Mouse (Mus musculus): ENCODE measurements around the gene Apoc1. TPM values are rescaled to one million over a fixed set of nuclear protein-coding genes. Genes with fewer than 3 reads are reported as not detected.
"Not testable (repeated sequence)": the region's sequence is repeated elsewhere in the genome, so short reads cannot be mapped to it uniquely, and the experiment has no call there.

The Apoc1 gene
- polyA plus RNA-seq, 1 experiment from 2014 or later: 4.7 TPM

DNA sequence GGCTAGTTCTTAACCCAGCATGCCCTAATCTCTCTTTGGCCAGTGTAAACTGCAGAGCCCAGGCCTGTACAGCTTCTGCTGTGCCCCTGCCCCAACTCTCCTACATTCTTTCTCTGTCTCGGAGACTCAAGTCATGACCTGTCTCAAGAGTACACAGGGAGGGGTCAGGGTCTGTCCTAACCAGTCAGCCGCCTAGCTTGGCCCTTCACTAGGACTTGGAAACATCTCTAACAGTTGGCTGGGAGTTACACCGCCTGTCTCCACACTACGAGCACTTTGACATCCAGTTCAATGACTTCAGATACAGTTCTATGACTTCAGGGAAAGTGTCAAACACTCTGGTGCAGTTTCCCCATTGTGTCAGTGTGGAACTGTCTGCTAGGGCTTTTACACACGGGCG lies 1.0 kb downstream of the Apoc1 start:
- H3K4me1 ChIP-seq: peaks cover 33% of the 10 kb centered on the region
- H3K4me3 ChIP-seq: peak overlapping the region; percentile 18; the same call in 1 of the 2 replicates
- no peak for DNase-seq (ENCODE audit: low spot score)
- H3K36me3 ChIP-seq (replicated peaks): peaks cover 9% of the 10 kb centered on the region
- H3K27ac ChIP-seq (replicated peaks): no peak overlapping the region
- no peaks in the 10 kb centered on the region for H3K27me3 ChIP-seq (replicated peaks; ENCODE audit: low read depth, poor library complexity, severe bottlenecking)
- WGBS: 76% methylated on average over 6 of the region's 6 CpGs
- H3K9me3 ChIP-seq: peaks cover 7% of the 10 kb centered on the region

DNA sequence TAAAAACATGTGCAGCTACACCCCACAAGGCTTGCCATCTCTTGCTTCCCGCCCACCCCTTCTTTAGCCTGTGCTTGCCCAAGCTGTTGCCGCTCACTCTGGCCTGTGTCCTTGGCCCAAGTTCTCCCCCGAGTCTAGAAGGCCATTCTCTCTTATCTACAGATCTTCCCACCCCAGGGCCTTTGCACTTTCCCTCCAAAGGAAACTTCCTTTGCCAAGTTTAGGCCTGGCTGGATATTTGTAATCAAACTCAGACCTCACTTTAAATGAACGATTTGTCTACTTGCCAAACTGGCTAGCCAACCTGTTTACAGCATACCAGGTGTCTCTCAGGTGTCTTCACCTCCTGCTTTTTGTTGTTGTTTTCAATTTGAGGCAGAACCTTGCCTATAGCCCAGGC lies 1.6 kb downstream of the Apoc1 start:
- 90% methylated on average over 4 of the region's 4 CpGs for WGBS
- H3K4me3 ChIP-seq: no peak overlapping the region
- 0 out of 2 replicates have a peak, but pooled peaks cover 3% of the 10 kb centered on the region for H3K9me3 ChIP-seq
- H3K27ac ChIP-seq (replicated peaks): no peak overlapping the region
- no peak for DNase-seq (ENCODE audit: low spot score)
- peaks cover 3% of the 10 kb centered on the region for H3K36me3 ChIP-seq (replicated peaks)
- H3K27me3 ChIP-seq (replicated peaks; ENCODE audit: low read depth, poor library complexity, severe bottlenecking): no peaks in the 10 kb centered on the region
- peaks cover 37% of the 10 kb centered on the region for H3K4me1 ChIP-seq

DNA sequence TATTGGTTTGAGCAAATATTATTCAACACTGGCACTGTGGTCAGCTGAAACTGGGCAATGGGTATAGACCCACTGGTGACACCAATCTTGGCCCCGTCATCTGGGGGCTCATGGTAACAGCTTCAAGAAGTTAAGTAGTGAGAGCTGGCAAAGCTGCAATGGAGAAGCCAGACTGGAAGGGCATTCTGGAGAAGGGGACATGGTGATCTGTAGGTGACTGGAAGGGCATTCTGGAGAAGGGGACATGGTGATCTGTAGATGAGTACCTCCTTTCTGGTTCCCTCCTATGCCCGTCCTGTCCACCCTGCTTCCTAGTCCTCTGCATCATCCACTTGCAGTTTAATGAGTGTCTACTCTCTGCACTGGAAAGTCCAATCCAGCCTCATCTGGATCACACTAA lies 3.8 kb downstream of the Apoc1 start:
- no peaks in the 10 kb centered on the region for H3K36me3 ChIP-seq (replicated peaks)
- no peak overlapping the region for H3K4me3 ChIP-seq
- 0 out of 2 replicates have a peak, but pooled peaks cover 3% of the 10 kb centered on the region for H3K9me3 ChIP-seq
- WGBS: 90% methylated on average over 2 of the region's 2 CpGs
- H3K27ac ChIP-seq (replicated peaks): no peak overlapping the region
- H3K27me3 ChIP-seq (replicated peaks; ENCODE audit: low read depth, poor library complexity, severe bottlenecking): no peaks in the 10 kb centered on the region
- peaks cover 36% of the 10 kb centered on the region for H3K4me1 ChIP-seq
- DNase-seq (ENCODE audit: low spot score): no peak

- Histone ChIP-seq H3K27ac (replicated peaks) (no peak overlapping the region), H3K27me3 (replicated peaks; ENCODE audit: low read depth, poor library complexity, severe bottlenecking) (no peaks in the 10 kb centered on the region), H3K4me1 (peaks cover 31% of the 10 kb centered on the region), H3K9me3 (0 out of 2 replicates have a peak, but pooled peaks cover 3% of the 10 kb centered on the region), H3K4me3 (no peak overlapping the region), H3K36me3 (replicated peaks) (no peaks in the 10 kb centered on the region)
- 93% methylated on average over 10 of the region's 10 CpGs for WGBS
- no peak for DNase-seq (ENCODE audit: low spot score)
Observed at GRCm38 (mm10) chr7:19688101-19688500, 4.4 kb downstream of the Apoc1 start.

DNA sequence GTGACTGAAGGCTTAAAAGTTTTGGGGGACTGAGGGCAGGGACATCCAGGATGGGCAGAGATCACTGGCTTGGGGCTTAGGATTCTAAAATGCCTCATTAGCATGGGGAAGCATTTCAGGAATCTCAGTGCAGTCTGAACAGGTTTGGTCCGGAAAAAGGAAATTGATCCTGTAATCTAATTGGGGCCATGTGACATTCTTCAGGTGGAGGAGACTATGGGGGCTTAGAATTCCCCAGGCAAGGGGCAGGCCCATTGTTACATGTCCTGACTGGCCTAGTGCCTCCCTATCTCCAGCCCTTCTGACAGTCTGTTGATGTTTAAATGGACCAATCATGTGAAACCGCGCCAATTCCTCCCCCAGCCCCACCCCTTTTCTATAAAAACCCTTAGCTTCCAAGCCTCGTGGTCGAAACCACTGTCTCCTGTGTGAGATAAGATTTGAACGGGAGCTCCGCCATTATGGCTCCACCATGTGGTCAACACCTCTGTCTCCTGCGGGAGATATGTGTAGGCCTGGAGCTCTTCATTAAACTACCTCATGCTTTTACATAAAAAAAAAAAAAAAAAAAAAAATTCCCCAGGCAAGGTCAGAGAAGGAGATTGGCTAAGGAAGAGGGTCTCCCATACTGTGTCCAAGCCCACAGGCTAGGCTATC lies 5.4 kb downstream of the Apoc1 start:
- not testable (repeated sequence) for H3K27me3 ChIP-seq (replicated peaks; ENCODE audit: low read depth, poor library complexity, severe bottlenecking); H3K9me3 ChIP-seq; H3K4me3 ChIP-seq; H3K36me3 ChIP-seq (replicated peaks)
- Histone ChIP-seq H3K4me1 (peaks cover 22% of the 10 kb centered on the region), H3K27ac (replicated peaks) (peak overlapping the region; percentile 79)
- peak; percentile 66 for DNase-seq (ENCODE audit: low spot score)
- 62% methylated on average over 8 of the region's 8 CpGs for WGBS

DNA sequence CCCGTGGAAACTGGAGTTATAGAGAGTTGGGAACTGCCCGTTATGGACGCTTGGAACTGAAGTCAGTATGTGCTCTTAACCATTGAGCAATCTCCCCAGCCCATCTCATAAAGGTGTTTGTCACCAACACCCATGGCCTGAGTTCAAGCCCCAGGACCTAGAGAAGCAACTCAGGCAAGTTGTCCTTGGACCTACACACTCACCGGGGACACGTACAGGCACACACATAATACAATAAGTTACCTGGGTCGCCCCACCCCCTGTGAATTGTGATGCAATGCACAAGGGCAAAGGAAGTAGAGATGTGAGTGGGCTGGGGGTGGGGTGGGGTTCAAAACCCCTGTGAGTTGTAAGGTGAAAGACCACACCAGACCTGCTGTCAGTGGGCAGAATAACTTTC lies 5.9 kb downstream of the Apoc1 start:
- 80% methylated on average over 6 of the region's 6 CpGs for WGBS
- Histone ChIP-seq H3K4me3 (no peak overlapping the region; the same call in 1 of the 2 replicates), H3K27ac (replicated peaks) (peak overlapping the region; percentile 79), H3K4me1 (peaks cover 17% of the 10 kb centered on the region), H3K27me3 (replicated peaks; ENCODE audit: low read depth, poor library complexity, severe bottlenecking) (no peaks in the 10 kb centered on the region), H3K36me3 (replicated peaks) (no peaks in the 10 kb centered on the region), H3K9me3 (0 out of 2 replicates have a peak, but pooled peaks cover 3% of the 10 kb centered on the region)
- DNase-seq (ENCODE audit: low spot score): no peak

GRCm38 (mm10) chr7:19685374-19685773 lies 7.1 kb downstream of the Apoc1 start:
- H3K4me1 ChIP-seq: peaks cover 14% of the 10 kb centered on the region
- WGBS: 69% methylated on average over 4 of the region's 4 CpGs
- no peaks in the 10 kb centered on the region for H3K36me3 ChIP-seq (replicated peaks)
- H3K4me3 ChIP-seq: no peak overlapping the region
- DNase-seq (ENCODE audit: low spot score): no peak
- no peaks in the 10 kb centered on the region for H3K9me3 ChIP-seq
- H3K27me3 ChIP-seq (replicated peaks; ENCODE audit: low read depth, poor library complexity, severe bottlenecking): no peaks in the 10 kb centered on the region; the same call in 1 of the 2 replicates
- peak overlapping the region; percentile 67 for H3K27ac ChIP-seq (replicated peaks)

GRCm38 (mm10) chr7:19683771-19684201 lies 8.7 kb downstream of the Apoc1 start:
- Histone ChIP-seq H3K36me3 (replicated peaks) (no peaks in the 10 kb centered on the region), H3K27me3 (replicated peaks; ENCODE audit: low read depth, poor library complexity, severe bottlenecking) (no peaks in the 10 kb centered on the region; the same call in 1 of the 2 replicates), H3K27ac (replicated peaks) (no peak overlapping the region), H3K4me3 (no peak overlapping the region), H3K4me1 (peaks cover 14% of the 10 kb centered on the region), H3K9me3 (no peaks in the 10 kb centered on the region)
- WGBS: 85% methylated on average over 6 of the region's 6 CpGs
- no peak for DNase-seq (ENCODE audit: low spot score)

DNA sequence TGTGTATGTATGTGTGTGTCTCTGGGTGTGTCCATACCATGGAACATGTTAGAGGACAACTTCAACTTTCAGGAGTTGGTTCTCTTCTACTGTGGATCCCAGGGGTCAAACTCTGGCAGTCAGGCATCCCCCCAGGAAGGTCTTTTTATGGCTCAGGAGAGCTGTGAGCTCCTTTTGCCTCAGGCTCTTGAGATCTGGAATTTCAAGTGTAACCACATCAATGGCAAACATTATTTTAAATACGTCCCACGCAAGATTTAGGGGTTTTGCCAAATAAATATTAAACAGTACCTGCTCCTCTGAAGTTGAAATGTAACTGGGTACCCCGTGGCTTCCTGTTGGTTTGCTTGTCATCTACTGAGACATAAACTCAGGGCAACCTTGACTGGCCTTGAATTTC lies 9.5 kb downstream of the Apoc1 start:
- Histone ChIP-seq H3K4me3 (no peak overlapping the region), H3K4me1 (peaks cover 14% of the 10 kb centered on the region), H3K27me3 (replicated peaks; ENCODE audit: low read depth, poor library complexity, severe bottlenecking) (no peaks in the 10 kb centered on the region; the same call in 1 of the 2 replicates), H3K27ac (replicated peaks) (no peak overlapping the region), H3K36me3 (replicated peaks) (no peaks in the 10 kb centered on the region), H3K9me3 (no peaks in the 10 kb centered on the region)
- WGBS: 77% methylated on average over 3 of the region's 3 CpGs
- DNase-seq (ENCODE audit: low spot score): no peak

DNA sequence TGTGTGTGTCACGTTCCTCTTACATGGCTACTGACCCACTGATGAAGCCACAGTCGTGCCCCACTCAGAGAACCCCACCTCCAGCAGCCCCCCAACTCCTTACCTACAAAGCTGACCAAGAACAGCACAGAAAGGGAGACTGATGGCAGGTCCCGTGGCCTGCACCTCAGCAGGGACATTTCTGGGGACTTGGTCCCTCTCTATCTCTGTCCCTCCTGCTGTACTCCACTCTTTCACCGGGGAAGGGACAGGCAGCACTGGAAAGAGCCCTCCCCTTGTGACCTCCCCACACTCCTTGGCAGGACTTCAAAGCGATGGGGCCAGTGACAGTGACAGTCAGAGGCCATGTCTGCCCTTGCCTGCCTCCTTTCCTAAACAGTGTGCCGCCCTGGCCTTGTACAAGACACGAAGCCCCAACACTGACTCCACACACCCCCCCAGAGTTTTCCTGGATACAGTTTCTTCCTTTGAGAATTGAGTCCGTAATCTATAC lies 11.2 kb downstream of the Apoc1 start, which contains the start of the genes Gm44805 and Apoc4:
Gene Gm44805, minus strand, starts transcription at position 222 of the 493 bp plus-strand sequence.
Gene Apoc4, minus strand, starts transcription at position 278 of the 493 bp plus-strand sequence.
- Histone ChIP-seq H3K9me3 (no peaks in the 10 kb centered on the region), H3K27ac (replicated peaks) (no peak within 1 kb of the TSS), H3K4me1 (peaks cover 5% of the 10 kb centered on the region), H3K27me3 (replicated peaks; ENCODE audit: low read depth, poor library complexity, severe bottlenecking) (no peaks in the 10 kb centered on the region; the same call in 1 of the 2 replicates), H3K4me3 (no peak within 1 kb of the TSS), H3K36me3 (replicated peaks) (no peaks in the 10 kb centered on the region)
- WGBS: 63% methylated on average over 8 of the region's 8 CpGs
- no peak for DNase-seq (ENCODE audit: low spot score)

- H3K4me3 ChIP-seq: no peak overlapping the region
- peaks cover under 1% of the 10 kb centered on the region for H3K4me1 ChIP-seq
- H3K27ac ChIP-seq (replicated peaks): no peak overlapping the region
- no peaks in the 10 kb centered on the region for H3K36me3 ChIP-seq (replicated peaks)
- no peaks in the 10 kb centered on the region for H3K9me3 ChIP-seq
- 84% methylated on average over 2 of the region's 2 CpGs for WGBS
- DNase-seq (ENCODE audit: low spot score): no peak
- H3K27me3 ChIP-seq (replicated peaks; ENCODE audit: low read depth, poor library complexity, severe bottlenecking): no peaks in the 10 kb centered on the region; the same call in 1 of the 2 replicates
Observed at GRCm38 (mm10) chr7:19680702-19681101, 11.8 kb downstream of the Apoc1 start.

DNA sequence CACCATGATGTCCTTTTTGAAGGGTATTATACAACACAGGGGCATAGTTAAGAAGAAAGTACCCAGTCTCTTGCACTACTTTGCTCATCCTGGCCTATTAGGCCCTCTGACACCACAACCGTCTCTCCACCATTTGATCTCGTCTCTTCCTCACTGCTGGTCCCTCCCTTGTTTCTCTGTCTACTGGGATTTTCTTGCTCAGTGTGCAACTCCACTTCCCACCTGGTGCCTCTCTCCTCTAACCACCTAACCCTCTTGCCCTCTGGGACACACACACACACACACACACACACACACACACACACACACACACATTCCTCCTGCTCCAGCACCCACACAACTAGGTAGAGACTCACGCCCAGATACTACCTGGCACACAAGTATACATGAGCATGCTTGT lies 13.6 kb downstream of the Apoc1 start:
- WGBS: 87% methylated on average over 3 of the region's 3 CpGs
- H3K27ac ChIP-seq (replicated peaks): no peak overlapping the region

GRCm38 (mm10) chr7:19677872-19678271 lies 14.6 kb downstream of the Apoc1 start, which contains the start of gene Apoc2:
Apoc2 (minus strand) TSS chr7:19677941.
- H3K9me3 ChIP-seq: no peaks in the 10 kb centered on the region
- H3K4me3 ChIP-seq: no peak within 1 kb of the TSS
- H3K27me3 ChIP-seq (replicated peaks; ENCODE audit: low read depth, poor library complexity, severe bottlenecking): no peaks in the 10 kb centered on the region; the same call in 1 of the 2 replicates
- no peaks in the 10 kb centered on the region for H3K4me1 ChIP-seq
- DNase-seq (ENCODE audit: low spot score): no peak
- no peaks in the 10 kb centered on the region for H3K36me3 ChIP-seq (replicated peaks)
- 69% methylated on average over 8 of the region's 8 CpGs for WGBS
- no peak within 1 kb of the TSS for H3K27ac ChIP-seq (replicated peaks)

More for the DNA sequence above, 13.6 kb downstream of the Apoc1 start:
- Histone ChIP-seq H3K27me3 (replicated peaks; ENCODE audit: low read depth, poor library complexity, severe bottlenecking) (no peaks in the 10 kb centered on the region; the same call in 1 of the 2 replicates), H3K4me1 (no peaks in the 10 kb centered on the region), H3K36me3 (replicated peaks) (no peaks in the 10 kb centered on the region), H3K4me3 (no peak overlapping the region), H3K9me3 (no peaks in the 10 kb centered on the region)
- DNase-seq (ENCODE audit: low spot score): no peak

Data from embryonic facial prominence, embryonic 10.5 days (tissue).